Mouse (Mus musculus) olfactory bulb, adult 2 months (tissue): ENCODE data around the gene Usp28. TPM values are rescaled to one million over a fixed set of nuclear protein-coding genes. Genes with fewer than 3 reads are reported as not detected.
"Not testable (repeated sequence)": the region's sequence is repeated elsewhere in the genome, so short reads cannot be mapped to it uniquely, and the experiment has no call there.

Experiments
- H3K27ac ChIP-seq: fragments of 200-500 bp; 2 replicates; pipeline ENCODE4 v1.5.1; 2012; ENCODE audit warnings: low read depth, low read length; ENCODE audit not compliant: insufficient read depth
- H3K4me1 ChIP-seq: fragments of 200-500 bp; 2 replicates; pipeline ENCODE4 v1.6.1; 2012; ENCODE audit warnings: low read length; ENCODE audit not compliant: control insufficient read depth, insufficient read depth
- H3K4me3 ChIP-seq: fragments of 200-500 bp; 2 replicates; pipeline ENCODE4 v1.5.1; 2012; ENCODE audit warnings: mild to moderate bottlenecking, low read depth, low read length, moderate library complexity; ENCODE audit not compliant: insufficient read depth
- CTCF ChIP-seq: fragments of 200-500 bp; IDR thresholded peaks from 2 replicates; pipeline ENCODE4 v1.5.1; 2012; ENCODE audit warnings: low read depth, mild to moderate bottlenecking, low read length, moderate library complexity; ENCODE audit not compliant: insufficient read depth
- POLR2A ChIP-seq: fragments of 200-500 bp; IDR thresholded peaks from 2 replicates; pipeline ENCODE4 v1.6.1; 2012; ENCODE audit warnings: mild to moderate bottlenecking, low read depth, low read length, moderate library complexity; ENCODE audit not compliant: insufficient read depth
- WGBS: fragments of 180-500 bp; shearing (Covaris S2); methylation state at CpG from one replicate; pipeline ENCODE4 v1.1.7; 2018; 5-methylcytosine and 5-hydroxymethylcytosine counted together
- polyA plus RNA-seq: library from polyadenylated mRNA; stranded (reverse); fragments of >200 nt; gene quantifications from 2 replicates; pipeline ENCODE4 v1.2.4, GENCODE M21; 2012; ENCODE audit warnings: low replicate concordance; ENCODE audit not compliant: missing spikeins, insufficient read depth, insufficient read length

The Usp28 gene
- polyA plus RNA-seq, 1 experiment, result not detected

- Histone ChIP-seq H3K27ac (0 out of 2 replicates have a peak overlapping the region, but pooled peaks have one; percentile 25), H3K4me1 (no peaks in the 10 kb centered on the region), H3K4me3 (no peak overlapping the region)
- TF ChIP-seq CTCF (no peak), POLR2A (no peak)
- 32% methylated on average over 3 of the region's 3 CpGs for WGBS
Measured at GRCm38 (mm10) chr9:48980781-48981180, 4.4 kb upstream of the Usp28 start.

- no peak overlapping the region for H3K27ac ChIP-seq
- H3K4me1 ChIP-seq, result peaks cover under 1% of the 10 kb centered on the region
- no peak for TF ChIP-seq CTCF
- TF ChIP-seq POLR2A, result no peak
- H3K4me3 ChIP-seq, result no peak overlapping the region
Measured at GRCm38 (mm10) chr9:48981827-48982226, 3.3 kb upstream of the Usp28 start.

GRCm38 (mm10) chr9:48983801-48984200 lies 1.4 kb upstream of the Usp28 start:
- WGBS, result 93% methylated on average over 6 of the region's 6 CpGs

DNA sequence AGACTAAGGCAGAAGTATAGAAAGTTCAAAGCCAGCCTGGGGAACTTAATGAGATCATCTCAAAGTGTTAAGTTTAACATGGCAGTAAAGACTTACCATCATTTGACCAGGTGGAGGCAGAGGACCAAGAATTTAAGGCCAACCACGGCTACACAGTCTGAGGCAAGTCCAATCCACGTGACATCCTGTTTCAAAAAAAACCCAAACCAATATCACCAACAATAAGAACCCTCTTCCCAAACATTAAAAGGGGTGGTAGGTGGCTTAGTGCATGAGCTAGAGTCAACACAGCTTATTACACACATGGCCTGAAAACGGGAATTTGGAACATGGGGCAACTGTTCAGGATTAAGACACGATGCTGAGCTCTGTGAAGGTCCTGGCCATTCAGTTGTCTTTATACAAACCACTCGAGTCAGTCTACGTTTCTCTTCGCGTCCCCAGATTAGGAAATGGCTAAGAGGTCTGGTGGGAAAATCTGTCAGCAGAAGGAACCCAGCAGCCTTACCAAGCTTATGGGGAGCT lies 793 bp upstream of the Usp28 start:
- H3K4me3 ChIP-seq, result peak overlapping the region; percentile 92
- 11% methylated on average over 8 of the region's 8 CpGs for WGBS
- peak overlapping the region; percentile 82 for H3K27ac ChIP-seq
- TF ChIP-seq CTCF (no peak), POLR2A (no peak)
- peaks cover 11% of the 10 kb centered on the region for H3K4me1 ChIP-seq

More at GRCm38 (mm10) chr9:48983801-48984200, 1.4 kb upstream of the Usp28 start:
- peaks cover 11% of the 10 kb centered on the region for H3K4me1 ChIP-seq
- not testable (repeated sequence) for H3K4me3 ChIP-seq, H3K27ac ChIP-seq

DNA sequence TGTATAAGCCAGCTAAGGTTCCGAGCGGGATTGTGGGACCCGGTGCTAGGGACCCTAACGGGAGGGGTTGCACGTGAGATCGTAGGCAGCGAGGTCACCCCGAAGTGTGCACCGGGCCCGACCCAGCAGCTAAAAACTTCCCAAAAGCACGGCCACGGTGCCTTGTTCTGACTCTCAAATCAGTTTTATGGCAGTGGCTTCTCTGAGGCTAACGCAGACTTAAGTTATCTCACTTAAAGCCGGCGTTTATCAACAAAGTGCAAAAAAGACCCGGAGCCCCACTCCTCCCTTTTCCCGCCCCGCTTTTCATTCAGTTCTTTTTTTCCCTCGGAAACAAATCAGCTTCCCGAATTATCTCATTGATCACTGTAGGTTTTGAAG lies 523 bp downstream of the Usp28 start:
- WGBS, result under 1% methylated on average over 20 of the region's 20 CpGs

DNA sequence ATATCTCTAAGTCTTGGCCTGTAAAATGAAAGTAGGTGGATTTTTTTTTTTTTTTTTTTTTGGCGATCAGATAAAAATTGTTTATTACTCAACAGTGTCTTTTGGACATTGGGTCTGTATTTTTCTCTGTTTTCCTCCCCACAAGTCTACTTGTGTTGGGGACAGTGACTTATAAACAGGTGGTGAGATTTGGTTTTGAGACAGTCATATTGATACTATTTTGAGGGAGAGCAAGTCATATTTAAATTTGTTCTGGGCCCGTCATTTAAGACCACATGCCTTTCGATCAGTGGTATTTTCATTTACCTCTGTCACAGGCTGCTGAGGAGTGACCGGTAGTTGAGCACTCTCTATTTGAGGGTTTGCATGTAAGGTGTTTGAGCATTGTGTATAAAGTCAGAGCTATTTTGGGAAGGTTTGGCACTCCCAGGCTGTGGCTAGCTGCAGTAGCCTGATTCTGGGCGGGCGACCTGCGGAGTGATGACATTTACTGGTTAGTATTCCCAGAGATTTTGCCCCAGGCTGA lies 1.5 kb downstream of the Usp28 start:
- 55% methylated on average over 7 of the region's 7 CpGs for WGBS
- Histone ChIP-seq H3K27ac (no peak overlapping the region), H3K4me3 (peak overlapping the region; percentile 17), H3K4me1 (peaks cover 11% of the 10 kb centered on the region)
- TF ChIP-seq CTCF (no peak), POLR2A (no peak)

More for the DNA sequence above, 523 bp downstream of the Usp28 start:
- H3K4me1 ChIP-seq, result peaks cover 11% of the 10 kb centered on the region
- H3K27ac ChIP-seq, result peak overlapping the region; percentile 81
- peak overlapping the region; percentile 92 for H3K4me3 ChIP-seq
- TF ChIP-seq POLR2A, result no peak
- no peak for TF ChIP-seq CTCF

- H3K4me1 ChIP-seq, result peaks cover 11% of the 10 kb centered on the region
- 47% methylated on average over 12 of the region's 12 CpGs for WGBS
- H3K27ac ChIP-seq, result no peak overlapping the region
- TF ChIP-seq POLR2A (no peak), CTCF (no peak)
- no peak overlapping the region; the same call in 1 of the 2 replicates for H3K4me3 ChIP-seq
Measured at GRCm38 (mm10) chr9:48987201-48988101, 2.3 kb downstream of the Usp28 start.

- 64% methylated on average over 5 of the region's 5 CpGs for WGBS
- no peak overlapping the region for H3K4me3 ChIP-seq
- TF ChIP-seq CTCF (no peak), POLR2A (no peak)
Measured at GRCm38 (mm10) chr9:48991671-48992070, 6.5 kb downstream of the Usp28 start.

DNA sequence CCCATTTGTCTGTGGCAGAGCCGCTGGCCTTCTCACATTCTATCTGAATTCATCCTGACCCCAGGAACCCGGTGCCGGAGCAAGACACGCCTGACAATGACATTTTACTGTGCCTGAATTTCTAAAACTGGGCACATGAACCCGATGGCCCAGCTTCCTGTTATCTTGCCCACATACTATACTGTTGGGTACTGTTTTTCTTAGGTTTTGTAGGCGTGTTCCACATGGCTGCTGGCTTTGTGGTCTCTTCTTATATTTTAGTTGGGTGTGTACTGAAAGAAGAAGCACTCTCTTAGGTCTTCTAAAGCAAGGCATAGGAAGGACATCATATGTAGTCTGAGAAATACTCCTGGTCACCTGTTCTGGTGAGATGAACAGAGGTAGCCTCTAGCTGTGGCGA lies 9.6 kb downstream of the Usp28 start:
- Histone ChIP-seq H3K4me1 (no peaks in the 10 kb centered on the region; the same call in 1 of the 2 replicates), H3K27ac (no peak overlapping the region), H3K4me3 (no peak overlapping the region)
- TF ChIP-seq POLR2A (no peak), CTCF (no peak)
- 89% methylated on average over 7 of the region's 7 CpGs for WGBS

More at GRCm38 (mm10) chr9:48991671-48992070, 6.5 kb downstream of the Usp28 start:
- Histone ChIP-seq H3K27ac (no peak overlapping the region), H3K4me1 (peaks cover 11% of the 10 kb centered on the region)
